Mouse (Mus musculus): ENCODE measurements around the gene Gm2431.
"Not testable (repeated sequence)": the region's sequence is repeated elsewhere in the genome, so short reads cannot be mapped to it uniquely, and the experiment has no call there.

- not testable (repeated sequence) for TF ChIP-seq ZNF384 (IDR thresholded peaks at IDR 0.05; ENCODE audit: low read depth, low read length); ZC3H11A (IDR thresholded peaks at IDR 0.05; ENCODE audit: borderline replicate concordance, low read depth, low read length); CHD2 (IDR thresholded peaks at IDR 0.05; ENCODE audit: low read depth, low read length); HCFC1 (IDR thresholded peaks at IDR 0.05; ENCODE audit: borderline replicate concordance, insufficient read depth, low read length)
Observed at GRCm38 (mm10) chr7:142285910-142286612, 27.9 kb upstream of the Gm2431 start.

Data from ES-E14 (cell line).